Mouse (Mus musculus) mature B cell (primary cell): ENCODE measurements around the gene Acyp2.

Experiments
- in situ Hi-C: fragments of 300-500 bp; cut with MboI; formaldehyde crosslinking; loops from 2 replicates; pipeline ENCODE4 v1.14.3; 2019

Acyp2 gene

GRCm38 (mm10) chr11:30578931-30579330, 70.5 kb downstream of the Acyp2 start:
- in situ Hi-C loops, result no loop called here

DNA sequence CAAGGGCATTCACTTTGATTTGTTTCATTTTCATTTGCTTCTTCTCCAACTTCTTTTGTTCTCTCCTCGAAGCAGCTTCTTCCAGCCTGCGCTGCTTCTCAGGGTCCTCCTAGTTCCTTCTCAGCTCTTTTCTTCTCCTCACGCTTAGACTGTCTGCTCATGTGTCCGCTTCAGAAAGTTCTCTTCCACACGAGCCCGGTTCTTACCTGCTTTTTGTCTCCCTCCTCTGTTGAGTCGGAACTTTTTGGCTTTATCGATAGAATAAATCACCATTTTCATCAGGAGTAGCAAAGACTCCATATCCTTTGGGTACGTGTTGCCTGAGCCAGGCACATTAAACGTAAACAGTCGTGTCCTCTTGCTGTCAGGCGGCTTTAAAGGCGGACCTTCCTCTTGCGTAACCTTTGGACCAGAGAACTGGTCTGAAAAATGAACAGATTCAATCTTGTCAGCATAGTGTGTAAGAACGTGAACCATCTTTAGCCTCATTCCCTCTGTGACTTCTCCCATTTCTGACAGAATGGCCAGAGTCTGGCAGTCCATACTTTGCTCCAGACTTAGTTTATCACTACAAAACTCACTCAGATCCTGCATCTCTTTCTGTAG, 76.5 kb downstream of the Acyp2 start:
- in situ Hi-C loops, result no loop called here

GRCm38 (mm10) chr11:30570568-30570967, 78.8 kb downstream of the Acyp2 start:
- in situ Hi-C loops, result no loop called here

DNA sequence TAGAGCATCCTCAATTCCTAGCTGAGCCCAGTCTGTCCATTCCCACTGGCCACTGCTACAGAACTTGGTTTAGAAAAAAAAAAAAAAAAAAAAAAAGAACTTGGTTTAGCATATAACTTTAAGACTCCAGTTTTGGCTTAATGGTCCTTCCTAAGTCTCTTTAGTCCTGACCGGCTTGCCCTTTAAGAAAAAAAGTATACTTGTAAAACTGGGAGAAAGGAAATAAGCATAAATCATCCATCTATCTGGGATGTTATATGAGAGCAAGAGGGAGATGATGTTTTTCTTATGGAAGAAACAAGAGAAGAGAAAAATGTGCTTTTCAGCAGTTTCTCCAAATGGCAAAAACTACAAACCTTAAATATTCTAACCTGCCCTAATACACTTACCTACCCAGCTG, 89.2 kb downstream of the Acyp2 start:
- in situ Hi-C loops, result no loop called here

DNA sequence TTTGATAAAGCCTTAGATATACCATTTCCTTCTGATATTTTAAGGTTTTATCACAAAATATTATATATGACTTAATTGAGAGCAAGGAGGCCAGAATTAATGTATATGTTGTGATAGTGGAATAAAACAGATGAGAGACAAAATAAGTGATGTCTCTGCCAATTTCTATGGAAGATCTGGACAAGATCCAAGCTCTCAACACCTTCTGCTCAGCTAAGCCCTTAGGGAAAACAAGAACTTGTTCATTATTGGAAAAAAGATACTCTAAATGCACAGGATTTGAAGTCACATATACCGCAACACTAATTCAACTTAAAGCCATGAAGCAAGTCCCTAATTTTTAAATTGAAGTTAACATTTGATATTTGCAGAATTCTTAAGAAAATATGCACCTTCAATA, 96.0 kb downstream of the Acyp2 start:
- in situ Hi-C loops, result no loop called here

DNA sequence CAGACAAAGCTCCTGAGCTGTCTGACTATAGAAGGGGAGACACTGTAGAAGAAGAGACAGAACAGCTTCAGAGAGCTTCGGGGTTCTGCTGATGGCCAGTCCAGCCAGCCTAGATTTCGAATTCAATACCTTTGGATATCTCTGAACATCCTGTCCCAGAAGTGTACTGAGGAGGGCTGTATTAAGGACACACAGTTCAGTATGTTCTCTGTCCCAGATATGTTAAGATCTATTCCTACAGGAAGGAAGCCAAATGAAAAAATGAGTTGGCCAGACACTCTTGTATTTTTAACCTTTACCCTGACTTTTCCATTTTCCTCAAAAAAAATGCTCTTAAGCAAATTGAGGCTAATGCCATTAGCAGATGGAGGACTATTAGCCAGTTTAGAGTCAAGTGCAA, 132.3 kb downstream of the Acyp2 start:
- in situ Hi-C loops, result no loop called here

DNA sequence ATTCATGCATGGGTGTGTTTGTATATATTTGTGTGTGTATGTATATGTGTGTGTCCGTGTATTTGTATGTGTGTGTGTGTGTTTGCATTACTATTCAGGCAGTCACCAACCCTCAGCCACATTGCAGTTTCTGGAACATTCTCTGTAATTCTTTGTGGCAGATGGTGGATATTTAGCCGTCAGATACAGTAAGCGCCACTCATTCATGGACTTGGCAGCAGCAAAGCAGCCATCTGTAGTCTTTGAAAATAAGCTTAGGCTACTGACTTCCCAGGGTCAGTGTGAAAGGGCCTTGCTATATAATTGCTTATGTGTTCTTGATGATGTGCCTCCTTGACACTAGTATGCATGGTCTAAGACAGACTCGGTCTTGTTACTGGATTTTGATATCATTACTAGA, 141.2 kb downstream of the Acyp2 start:
- in situ Hi-C loops, result no loop called here

- in situ Hi-C loops, result no loop called here
Measured at GRCm38 (mm10) chr11:30498738-30499355, 150.5 kb downstream of the Acyp2 start.

- in situ Hi-C loops, result no loop called here
Measured at GRCm38 (mm10) chr11:30497151-30497550, 152.2 kb downstream of the Acyp2 start.

- in situ Hi-C loops, result no loop called here
Measured at GRCm38 (mm10) chr11:30491515-30492260, 157.7 kb downstream of the Acyp2 start.

DNA sequence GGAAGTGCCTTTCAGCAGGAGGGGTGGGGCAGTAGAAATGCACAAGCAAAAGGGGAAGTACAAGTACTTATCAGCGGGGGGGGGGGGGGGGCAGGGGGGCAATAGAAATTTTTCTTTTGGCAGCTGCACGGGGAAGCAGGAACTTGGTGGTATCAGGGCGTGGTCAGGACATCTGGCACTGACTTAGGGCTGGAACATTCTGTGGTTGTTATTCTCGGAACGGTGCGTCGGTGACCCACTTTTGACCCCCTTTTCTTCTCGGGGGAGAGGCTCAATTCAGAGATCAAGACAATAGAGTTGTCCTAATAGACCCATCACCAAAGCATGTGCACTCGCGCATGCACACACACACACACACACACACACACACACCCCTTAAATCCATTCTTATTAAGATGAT, 161.2 kb downstream of the Acyp2 start:
- in situ Hi-C loops, result no loop called here

DNA sequence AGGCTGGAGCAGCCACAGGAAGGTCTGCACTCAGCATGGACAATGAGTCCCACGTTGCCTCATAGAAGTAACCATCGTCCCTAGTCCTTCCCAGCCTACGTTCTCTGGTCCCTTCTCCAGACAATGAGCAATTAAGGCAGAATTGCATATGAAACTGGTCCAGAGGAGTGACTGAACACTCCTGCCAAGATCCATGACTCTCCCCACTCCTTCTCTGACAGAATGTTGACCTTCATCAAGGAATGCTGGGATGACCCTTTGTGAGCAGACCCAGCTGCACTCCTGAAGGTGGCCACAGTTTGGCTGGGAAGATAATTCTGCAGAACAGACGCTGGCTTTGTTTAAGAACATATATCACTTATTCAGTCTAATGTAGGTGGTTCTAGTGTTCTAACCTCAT, 166.1 kb downstream of the Acyp2 start:
- in situ Hi-C loops, result no loop called here

- in situ Hi-C loops, result no loop called here
Measured at GRCm38 (mm10) chr11:30471751-30472593, 177.4 kb downstream of the Acyp2 start, which contains the start of gene 4930505A04Rik. TSS of gene 4930505A04Rik (minus strand) at chr11:30471827.

- in situ Hi-C loops, result no loop called here
Measured at GRCm38 (mm10) chr11:30471187-30471586, 178.2 kb downstream of the Acyp2 start.
